Mouse (Mus musculus) neutrophil, adult 5-6 weeks (primary cell): ENCODE measurements around the gene Tmem167. TPM values are rescaled to one million over a fixed set of nuclear protein-coding genes. Genes with fewer than 3 reads are reported as not detected.

Source experiments
- ATAC-seq: fragments of 151-379, 151-347 bp; 2 replicates; pipeline ENCODE4 v1.8.0; 2017; ENCODE audit warnings: mild to moderate bottlenecking, moderate TSS enrichment; ENCODE audit not compliant: insufficient number of reproducible peaks, poor library complexity, low FRiP score, severe bottlenecking; ENCODE audit errors: extremely low read depth
- total RNA-seq: library from RNA; stranded (forward); fragments of 200-1000 nt; gene quantifications from 2 replicates; pipeline ENCODE4 v1.2.3, GENCODE M21; 2017

The Tmem167 gene
- total RNA-seq, 1 experiment from 2014 or later = 21.5 TPM

DNA sequence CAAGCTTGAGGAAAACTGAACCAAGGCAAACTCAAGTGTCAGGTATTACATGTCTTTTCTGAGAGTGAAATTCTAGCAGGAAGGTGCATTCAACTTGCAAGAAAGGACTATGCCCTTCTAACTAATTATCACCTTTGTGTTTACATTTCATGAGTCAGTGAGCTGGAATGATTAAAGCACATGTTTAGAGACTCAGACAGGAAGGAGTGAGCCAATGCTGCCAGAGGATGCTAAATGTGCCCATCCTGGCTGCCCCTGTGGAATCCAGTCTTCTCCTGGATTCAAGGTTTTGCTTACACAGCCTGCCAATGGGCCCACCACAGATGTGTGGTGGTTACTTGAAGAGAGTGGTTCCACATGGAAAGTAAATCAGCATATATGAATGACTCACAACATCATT is 82.5 kb downstream of the Tmem167 start:
- ATAC-seq = no peak

DNA sequence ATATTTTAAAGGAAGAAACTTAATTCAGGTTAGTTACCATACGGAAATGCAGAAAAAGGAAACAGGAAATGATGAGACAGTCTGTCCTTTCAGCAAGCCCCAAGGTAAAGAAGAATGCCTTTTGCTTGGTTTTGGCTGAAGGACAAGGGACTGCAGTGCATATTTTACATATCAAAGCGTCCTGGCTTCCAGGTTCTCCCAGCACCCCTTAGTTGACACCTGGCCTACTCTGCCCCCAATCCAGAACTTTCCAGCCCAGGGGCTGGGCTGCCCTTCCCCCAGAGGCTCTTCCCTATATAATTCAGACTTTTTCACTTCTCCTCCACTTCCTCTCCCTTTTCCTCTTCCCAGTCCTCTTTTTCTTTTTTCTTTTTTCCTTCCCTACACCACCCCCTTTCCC is 86.7 kb downstream of the Tmem167 start:
- no peak for ATAC-seq

- ATAC-seq = no peak
Measured at GRCm38 (mm10) chr13:90182262-90182661, 93.3 kb downstream of the Tmem167 start.

- ATAC-seq = no peak
Measured at GRCm38 (mm10) chr13:90183536-90183935, 94.6 kb downstream of the Tmem167 start.

- ATAC-seq = no peak
Measured at GRCm38 (mm10) chr13:90186694-90187093, 97.8 kb downstream of the Tmem167 start.

DNA sequence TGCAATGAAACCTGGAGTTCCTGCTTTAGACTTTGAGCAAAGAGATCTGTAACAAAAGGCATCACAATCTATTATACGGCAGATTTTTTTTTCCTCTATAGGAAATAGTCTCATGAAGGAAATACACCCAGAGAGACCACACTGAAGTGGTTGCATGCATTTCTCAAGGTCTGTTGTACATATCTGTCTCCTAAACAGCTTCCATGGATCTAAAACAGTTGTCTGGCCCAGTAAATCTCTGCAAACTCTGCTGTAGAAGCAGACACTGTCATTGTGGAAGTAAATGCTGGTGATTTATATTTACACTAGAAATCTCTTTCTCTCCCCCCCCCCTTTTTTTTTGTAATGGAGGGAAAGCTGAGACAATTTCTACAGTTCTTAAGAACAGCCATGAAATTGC is 99.1 kb downstream of the Tmem167 start:
- ATAC-seq = no peak

DNA sequence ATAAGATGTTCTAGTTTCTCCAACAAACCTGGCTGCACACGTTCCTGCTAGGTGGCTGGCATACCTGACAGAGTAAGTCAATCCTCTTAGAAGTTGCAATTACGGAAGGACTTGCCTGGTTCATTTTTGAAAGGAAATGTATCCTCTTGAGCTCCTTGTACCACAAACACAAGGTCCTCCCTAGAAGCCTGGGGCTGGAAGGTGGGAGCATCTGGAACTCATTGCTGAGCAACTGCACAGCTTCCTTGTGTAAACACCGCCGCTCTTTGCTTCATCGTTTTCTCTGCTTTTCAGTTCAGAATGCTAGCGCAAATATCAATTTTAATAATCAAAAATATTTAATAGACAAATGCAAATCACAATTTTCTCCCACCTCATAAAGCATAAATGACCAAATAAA is 102.9 kb downstream of the Tmem167 start:
- no peak for ATAC-seq

Other genes with a start within 250 kb of the Tmem167 start
- gene Xrcc4, start 485 bp downstream of the Tmem167 start, total RNA-seq = 25.9 and 28.5 TPM in 2 replicates